Mouse (Mus musculus) liver, embryonic 13.5 days (tissue): ENCODE measurements around the gene Col11a2. TPM values are rescaled to one million over a fixed set of nuclear protein-coding genes. Genes with fewer than 3 reads are reported as not detected.
A peak's percentile ranks its signal among the peaks of the same experiment; 100 is the strongest.

Source experiments
- ATAC-seq: fragments of 200-750 bp; cut with Nextera tagmentation; 2 replicates; pipeline ENCODE4 v1.8.0; 2017; ENCODE audit warnings: low read depth, mild to moderate bottlenecking, moderate number of reproducible peaks, moderate library complexity
- DNase-seq: peaks from one replicate; pipeline ENCODE4 v3.0.0; 2022
- H3K27ac ChIP-seq: fragments of 300-500 bp; sonication (generic); 2 replicates; pipeline ENCODE4 v1.5.1; 2015; ENCODE audit warnings: moderate library complexity, mild to moderate bottlenecking, inconsistent platforms
- H3K27me3 ChIP-seq: fragments of 300-500 bp; sonication (generic); 2 replicates; pipeline ENCODE4 v1.6.1; 2015; ENCODE audit warnings: mild to moderate bottlenecking, inconsistent platforms
- H3K36me3 ChIP-seq: fragments of 300-500 bp; sonication (generic); 2 replicates; pipeline ENCODE4 v1.6.1; 2015; ENCODE audit warnings: mild to moderate bottlenecking, inconsistent platforms
- H3K4me1 ChIP-seq: fragments of 300-500 bp; sonication (generic); replicated peaks from 2 replicates; pipeline ENCODE4 v1.6.1; 2015; ENCODE audit warnings: inconsistent platforms
- H3K4me2 ChIP-seq: fragments of 300-500 bp; sonication (generic); 2 replicates; pipeline ENCODE4 v1.6.1; 2015; ENCODE audit warnings: inconsistent platforms, mild to moderate bottlenecking, moderate library complexity
- H3K4me3 ChIP-seq: fragments of 300-500 bp; sonication (generic); replicated peaks from 2 replicates; pipeline ENCODE4 v1.5.1; 2015; ENCODE audit warnings: mild to moderate bottlenecking, inconsistent platforms
- H3K9ac ChIP-seq: fragments of 300-500 bp; sonication (generic); 2 replicates; pipeline ENCODE4 v1.6.1; 2015; ENCODE audit warnings: mild to moderate bottlenecking, inconsistent platforms
- H3K9me3 ChIP-seq: fragments of 300-500 bp; sonication (generic); replicated peaks from 2 replicates; pipeline ENCODE4 v1.6.1; 2016; ENCODE audit warnings: inconsistent platforms
- WGBS: fragments of 180-500 bp; shearing (Covaris S2); methylation state at CpG from one replicate; pipeline ENCODE4 v1.1.7; 2015; ENCODE audit not compliant: insufficient replicate concordance; 5-methylcytosine and 5-hydroxymethylcytosine counted together
- polyA plus RNA-seq: library from polyadenylated mRNA; unstranded; fragments of >200 nt; fragmentation: Nextera tagmentation; extraction: Ambion mirVana; gene quantifications from 2 replicates; pipeline ENCODE4 v1.2.1, GENCODE M21; 2015

Gene Col11a2
- polyA plus RNA-seq, 1 experiment from 2014 or later: 0.54 TPM

DNA sequence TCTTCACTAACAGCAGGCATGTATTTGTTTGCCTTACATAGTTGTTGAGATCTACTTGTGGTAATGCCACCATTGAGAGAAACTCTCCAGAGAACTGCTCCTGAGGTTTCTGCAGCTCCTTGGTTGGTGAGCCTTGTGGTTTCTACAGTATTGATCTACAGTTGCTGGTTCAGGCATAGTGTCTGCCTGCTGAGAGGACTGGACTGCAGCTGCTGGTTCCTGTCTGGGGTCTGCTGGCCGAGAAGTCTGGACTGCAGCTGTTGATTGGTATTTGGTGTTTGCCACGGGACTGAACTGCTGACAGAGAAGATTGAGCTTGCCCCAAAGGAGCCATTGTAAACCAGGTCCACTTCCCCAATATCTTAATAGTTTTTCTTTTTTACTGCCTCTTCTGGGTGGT, 32.7 kb upstream of the Col11a2 start:
- 36% methylated on average over 2 of the region's 2 CpGs for WGBS
- DNase-seq (no peak), ATAC-seq (no peak)
- no peak overlapping the region for H3K4me2 ChIP-seq
- H3K36me3 ChIP-seq: no peaks in the 10 kb centered on the region
- H3K27ac ChIP-seq: no peak overlapping the region
- H3K9ac ChIP-seq: no peak overlapping the region
- H3K4me3 ChIP-seq: no peak overlapping the region
- H3K27me3 ChIP-seq: peaks cover 22% of the 10 kb centered on the region; the same call in 1 of the 2 replicates
- no peaks in the 10 kb centered on the region for H3K9me3 ChIP-seq
- H3K4me1 ChIP-seq: no peaks in the 10 kb centered on the region

DNA sequence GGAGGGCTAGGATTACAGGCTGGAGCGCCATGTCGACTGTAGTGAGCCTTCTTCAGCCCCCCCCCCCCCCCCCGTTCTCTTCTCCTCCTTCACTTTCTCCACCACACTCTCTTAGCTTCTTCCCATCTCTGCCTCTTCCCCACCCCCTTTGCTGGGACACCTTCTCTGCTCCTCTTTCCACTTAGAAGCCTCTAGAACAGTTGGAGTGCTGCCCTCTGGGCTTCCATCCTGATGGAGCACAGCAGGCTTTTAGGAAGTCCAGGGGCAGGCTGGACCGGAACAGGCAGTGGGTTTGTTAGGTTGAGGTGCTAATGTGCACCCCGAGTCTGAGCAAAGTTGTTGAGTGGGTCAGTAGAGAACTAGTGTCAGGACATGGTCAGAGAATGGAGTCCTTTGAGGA, 29.1 kb upstream of the Col11a2 start:
- Histone ChIP-seq H3K4me3 (no peak overlapping the region), H3K9me3 (no peaks in the 10 kb centered on the region; the same call in 1 of the 2 replicates), H3K9ac (no peak overlapping the region), H3K27me3 (peaks cover 17% of the 10 kb centered on the region; the same call in 1 of the 2 replicates), H3K4me1 (no peaks in the 10 kb centered on the region), H3K36me3 (peaks cover 2% of the 10 kb centered on the region; the same call in 1 of the 2 replicates), H3K27ac (no peak overlapping the region), H3K4me2 (no peak overlapping the region)
- DNase-seq: no peak
- 57% methylated on average over 5 of the region's 5 CpGs for WGBS
- no peak for ATAC-seq

DNA sequence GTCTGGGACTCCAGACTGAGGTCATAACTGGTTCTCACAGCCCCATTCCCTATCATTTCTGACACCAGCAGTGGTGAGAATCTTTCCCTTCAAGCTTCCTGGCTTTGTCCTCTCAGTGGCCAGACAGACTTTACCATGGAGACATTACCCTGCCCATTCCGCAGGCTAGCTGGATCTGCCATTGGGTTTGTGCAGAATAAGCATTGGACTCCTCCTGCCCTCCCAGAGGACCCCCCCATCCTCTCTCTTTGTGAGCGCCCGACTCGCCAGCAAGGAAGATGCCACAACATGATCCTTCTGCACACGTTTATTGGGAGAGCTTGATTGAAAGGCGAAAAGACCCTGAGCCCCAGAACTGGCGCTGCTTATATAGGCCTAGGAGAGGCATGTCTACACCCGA, 25.8 kb upstream of the Col11a2 start:
- Histone ChIP-seq H3K4me3 (no peak overlapping the region), H3K4me2 (no peak overlapping the region), H3K27ac (no peak overlapping the region), H3K9me3 (no peaks in the 10 kb centered on the region; the same call in 1 of the 2 replicates), H3K36me3 (peaks cover 2% of the 10 kb centered on the region; the same call in 1 of the 2 replicates), H3K4me1 (no peaks in the 10 kb centered on the region), H3K27me3 (peaks cover 7% of the 10 kb centered on the region; the same call in 1 of the 2 replicates), H3K9ac (no peak overlapping the region)
- WGBS: 86% methylated on average over 8 of the region's 8 CpGs
- DNase-seq (no peak), ATAC-seq (no peak)

DNA sequence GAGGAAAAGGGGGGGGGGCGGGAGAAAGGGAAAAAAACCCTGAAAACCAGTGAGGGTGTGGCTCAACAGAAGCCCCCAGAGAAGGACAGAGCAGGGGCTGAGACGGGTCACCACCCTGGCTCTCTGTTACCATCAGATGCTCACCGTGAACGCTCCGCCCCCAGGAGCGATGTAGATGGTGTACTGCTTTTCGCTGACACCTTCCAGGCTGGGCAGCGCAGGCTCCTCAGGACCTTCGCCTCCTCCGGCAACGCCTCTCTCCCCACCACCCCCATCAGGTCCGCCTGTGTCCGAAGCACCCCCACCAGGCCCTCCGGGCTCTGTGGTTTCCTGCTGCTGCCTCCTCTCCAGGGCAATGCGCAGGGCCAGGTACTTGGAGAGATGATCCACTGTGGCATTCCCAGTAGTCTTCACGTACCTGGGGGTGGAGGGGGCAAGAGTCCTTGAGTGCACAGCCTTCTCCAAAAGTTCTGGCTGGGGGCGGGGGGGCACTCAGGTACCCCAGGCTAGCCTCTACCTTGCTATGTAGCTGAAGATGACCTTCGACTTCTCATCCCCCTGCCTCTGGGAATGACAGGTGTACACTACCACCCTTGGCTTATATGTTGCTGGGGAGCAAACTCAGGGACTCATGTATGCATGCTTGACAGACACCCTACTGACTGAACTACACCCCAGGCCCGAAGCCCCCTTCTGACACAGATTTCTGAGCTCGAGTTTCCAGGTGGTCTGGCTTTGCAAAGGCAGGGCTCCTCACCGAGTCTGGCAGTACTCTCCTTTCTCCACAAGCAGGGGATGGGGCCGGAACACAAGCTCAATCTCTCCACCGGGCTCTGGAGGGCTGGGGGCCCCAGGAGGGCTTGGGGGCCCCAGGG, 17.5 kb upstream of the Col11a2 start:
- peaks cover 36% of the 10 kb centered on the region for H3K36me3 ChIP-seq
- no peak overlapping the region for H3K4me3 ChIP-seq
- peaks cover 29% of the 10 kb centered on the region for H3K4me1 ChIP-seq
- no peaks in the 10 kb centered on the region for H3K27me3 ChIP-seq
- H3K9ac ChIP-seq: no peak overlapping the region
- WGBS: 85% methylated on average over 23 of the region's 23 CpGs
- no peak overlapping the region for H3K4me2 ChIP-seq
- DNase-seq: no peak
- no peak for ATAC-seq
- H3K9me3 ChIP-seq: peaks cover 26% of the 10 kb centered on the region
- H3K27ac ChIP-seq: no peak overlapping the region

DNA sequence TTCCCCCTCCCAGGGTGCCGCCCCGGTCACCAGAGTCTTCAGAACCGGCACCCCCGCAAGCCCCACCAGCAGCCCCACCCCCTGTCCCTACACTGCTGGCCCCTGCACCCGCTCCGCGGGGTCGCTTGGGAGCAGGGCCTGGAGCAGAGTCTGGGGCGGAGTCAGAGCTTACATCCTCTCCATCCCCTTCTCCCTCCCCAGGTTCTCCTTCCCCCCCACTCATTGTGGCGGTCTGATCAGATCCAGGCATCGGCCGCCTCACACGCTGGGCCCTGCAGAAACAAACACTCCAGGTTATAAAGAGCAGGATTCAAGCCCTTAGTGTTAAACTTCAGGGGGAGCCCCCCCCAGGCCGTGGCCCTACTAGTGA, 16.8 kb upstream of the Col11a2 start:
- Histone ChIP-seq H3K27ac (no peak overlapping the region), H3K4me1 (peaks cover 35% of the 10 kb centered on the region), H3K9ac (no peak overlapping the region), H3K9me3 (peaks cover 26% of the 10 kb centered on the region), H3K27me3 (no peaks in the 10 kb centered on the region), H3K4me2 (no peak overlapping the region), H3K36me3 (peaks cover 36% of the 10 kb centered on the region), H3K4me3 (no peak overlapping the region)
- DNase-seq (no peak), ATAC-seq (no peak)
- WGBS: 84% methylated on average over 14 of the region's 14 CpGs

DNA sequence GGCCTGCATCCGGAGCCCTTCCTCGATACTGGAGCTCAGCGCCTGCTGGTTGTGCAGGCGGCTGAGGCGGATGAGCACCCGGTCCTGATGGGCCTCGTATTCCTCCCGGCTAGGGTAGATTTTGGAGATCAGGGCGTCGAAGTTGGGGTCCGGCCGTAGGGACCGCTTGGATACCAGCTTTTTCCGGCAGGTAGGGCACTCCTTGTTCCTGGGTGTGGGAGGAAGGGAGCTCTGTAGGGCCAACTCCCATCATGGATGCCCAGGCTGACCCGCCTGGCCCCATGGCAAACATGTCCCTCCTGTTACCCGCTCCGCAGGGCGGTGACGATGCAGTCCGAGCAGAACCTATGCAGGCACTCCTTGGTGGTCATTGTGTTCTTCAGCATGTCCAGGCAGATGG, 16.2 kb upstream of the Col11a2 start:
- whole genome bisulfite sequencing: 94% methylated on average over 20 of the region's 20 CpGs
- ATAC-seq (no peak), DNase-seq (no peak)
- no peak overlapping the region for H3K4me3 ChIP-seq
- no peak overlapping the region for H3K9ac ChIP-seq
- H3K27me3 ChIP-seq: no peaks in the 10 kb centered on the region
- H3K9me3 ChIP-seq: peaks cover 26% of the 10 kb centered on the region
- no peak overlapping the region for H3K27ac ChIP-seq
- H3K4me2 ChIP-seq: no peak overlapping the region
- H3K4me1 ChIP-seq: peaks cover 41% of the 10 kb centered on the region
- H3K36me3 ChIP-seq: peaks cover 36% of the 10 kb centered on the region

DNA sequence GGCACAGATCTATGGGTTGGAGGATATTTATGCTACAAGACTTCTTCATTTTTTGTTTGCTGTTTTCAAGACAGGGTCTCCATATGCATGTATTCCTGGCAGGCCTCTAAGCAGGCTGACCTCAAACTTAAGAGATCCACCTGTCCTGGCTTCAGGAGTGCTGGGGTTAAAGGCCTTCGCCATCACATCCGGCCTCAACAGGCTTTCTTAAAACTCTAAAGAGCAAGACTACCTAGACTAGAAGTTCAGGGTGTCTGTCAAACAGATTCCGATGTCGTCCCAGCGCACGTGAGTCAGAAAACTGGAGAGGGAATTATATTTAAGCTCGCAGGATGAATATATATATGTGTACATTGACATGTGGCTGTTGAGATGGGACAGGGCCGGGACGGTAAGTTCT, 15.6 kb upstream of the Col11a2 start:
- no peak for DNase-seq
- Histone ChIP-seq H3K4me1 (peaks cover 48% of the 10 kb centered on the region), H3K9ac (peak overlapping the region; percentile 87), H3K4me2 (peak overlapping the region; percentile 98), H3K27me3 (no peaks in the 10 kb centered on the region), H3K27ac (no peak overlapping the region), H3K9me3 (peaks cover 26% of the 10 kb centered on the region), H3K4me3 (peak overlapping the region; percentile 80), H3K36me3 (peaks cover 42% of the 10 kb centered on the region)
- WGBS: 67% methylated on average over 9 of the region's 9 CpGs
- no peak for ATAC-seq

DNA sequence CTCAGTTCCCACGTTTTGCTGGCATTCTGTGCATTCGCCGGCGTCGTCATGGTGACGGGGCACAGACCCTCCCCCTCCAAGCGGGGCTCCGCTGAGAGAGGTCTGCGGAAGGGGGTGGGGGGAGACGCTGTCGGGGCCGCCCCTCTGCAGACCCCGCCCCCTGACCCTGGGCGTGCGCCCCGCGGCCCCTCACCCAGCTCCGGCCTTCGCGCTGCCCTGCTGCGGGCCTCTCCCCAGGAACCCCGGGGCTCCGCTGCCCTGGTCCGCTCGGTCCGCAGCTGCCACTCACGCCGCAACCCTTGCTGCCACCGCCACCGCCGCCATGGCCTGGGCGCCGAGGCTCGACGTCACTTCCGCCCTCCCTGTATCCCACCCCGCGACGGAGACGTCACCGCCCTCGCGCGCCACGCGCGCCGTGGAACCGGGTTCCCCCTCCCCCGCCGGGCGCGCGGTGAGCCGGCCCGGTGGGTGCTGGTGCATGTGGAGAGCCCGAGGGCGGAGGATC, 14.9 kb upstream of the Col11a2 start, which contains the start of gene Ring1:
TSS of gene Ring1 (minus strand) at position 364 of the 505 bp plus-strand sequence.
- ATAC-seq (peak; percentile 37), DNase-seq (peak; percentile 71)
- Histone ChIP-seq H3K27me3 (no peaks in the 10 kb centered on the region), H3K9me3 (peaks cover 20% of the 10 kb centered on the region), H3K9ac (peak within 1 kb of the TSS; percentile 87), H3K4me2 (peak within 1 kb of the TSS; percentile 98), H3K27ac (peak within 1 kb of the TSS; percentile 83), H3K4me1 (peaks cover 55% of the 10 kb centered on the region), H3K4me3 (peak within 1 kb of the TSS; percentile 80), H3K36me3 (peaks cover 47% of the 10 kb centered on the region)
- WGBS: under 1% methylated on average over 45 of the region's 58 CpGs

DNA sequence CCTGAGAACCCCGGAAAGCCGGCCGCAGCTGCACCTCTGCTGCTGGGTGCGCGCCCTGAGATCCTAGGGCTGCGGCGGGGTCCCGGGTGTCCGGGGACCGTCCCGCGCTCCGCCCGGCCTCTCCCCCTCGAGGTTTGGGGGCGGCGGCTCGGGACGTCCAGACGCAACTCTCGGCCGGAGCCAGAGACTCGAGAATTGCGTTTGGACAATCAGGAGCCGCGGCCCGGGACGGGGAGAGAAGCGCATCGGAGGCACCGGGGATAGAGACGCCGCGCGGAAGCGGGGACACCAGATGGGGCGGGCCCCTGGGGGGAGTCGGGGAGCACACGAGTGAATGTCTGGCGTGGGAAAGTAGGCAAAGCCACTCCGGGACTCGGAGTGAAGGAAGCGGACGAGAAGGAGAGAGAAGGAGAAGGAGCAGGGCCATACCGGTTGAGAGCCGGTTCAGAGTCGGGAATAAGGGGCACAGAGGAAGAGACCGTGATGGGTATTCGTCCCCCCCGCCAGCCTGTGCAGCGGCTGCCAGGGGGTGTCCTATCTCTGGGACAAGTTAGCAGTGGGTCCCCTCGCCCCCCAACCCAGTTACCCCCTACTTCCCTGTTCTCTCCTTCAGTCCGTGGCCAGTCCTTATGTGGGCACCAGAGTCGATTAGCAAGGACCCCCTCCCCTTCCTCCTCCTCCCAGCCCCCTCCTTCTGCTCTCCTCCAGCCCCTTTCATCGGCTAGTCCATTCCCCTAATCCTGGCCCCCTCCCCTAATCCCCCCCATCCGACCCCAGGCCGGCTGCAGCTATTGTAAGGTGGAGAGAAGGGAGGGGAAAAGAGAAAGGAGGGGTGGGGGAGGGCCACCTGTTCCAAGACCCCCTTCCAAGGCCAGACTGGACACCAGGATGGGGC, 14.1 kb upstream of the Col11a2 start:
- DNase-seq: no peak

DNA sequence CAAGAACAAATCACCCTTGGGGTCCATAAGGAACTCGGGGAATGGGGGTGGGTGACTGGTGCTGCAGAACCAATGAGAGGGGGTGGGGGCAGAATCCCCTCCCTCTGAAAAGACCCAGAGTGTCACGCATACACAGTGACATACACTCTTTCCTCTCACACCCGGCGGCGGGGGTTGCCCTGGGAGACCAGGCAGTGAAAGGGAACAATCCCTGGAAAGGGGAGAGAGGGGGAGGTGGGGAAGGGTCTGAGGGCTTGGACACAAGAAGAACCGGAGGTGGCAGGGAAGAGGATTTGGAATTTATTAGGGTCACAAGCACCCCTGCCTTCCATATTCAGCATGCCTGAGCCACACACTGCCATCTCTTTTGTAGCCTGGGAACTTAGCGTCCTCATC, 13.5 kb upstream of the Col11a2 start:
- WGBS: 46% methylated on average over 7 of the region's 7 CpGs
- Histone ChIP-seq H3K4me2 (peak overlapping the region; percentile 98), H3K4me3 (peak overlapping the region; percentile 80; the same call in 1 of the 2 replicates), H3K27me3 (no peaks in the 10 kb centered on the region), H3K4me1 (peaks cover 69% of the 10 kb centered on the region), H3K9me3 (peaks cover 7% of the 10 kb centered on the region), H3K27ac (0 out of 2 replicates have a peak overlapping the region, but pooled peaks have one; percentile 1), H3K9ac (peak overlapping the region; percentile 87), H3K36me3 (peaks cover 51% of the 10 kb centered on the region)
- ATAC-seq: no peak
- no peak for DNase-seq

More for the DNA sequence above, 14.1 kb upstream of the Col11a2 start:
- Histone ChIP-seq H3K4me2 (peak overlapping the region; percentile 98), H3K9me3 (peaks cover 13% of the 10 kb centered on the region), H3K4me3 (peak overlapping the region; percentile 80), H3K9ac (peak overlapping the region; percentile 87), H3K27me3 (no peaks in the 10 kb centered on the region), H3K27ac (peak overlapping the region; percentile 83), H3K36me3 (peaks cover 52% of the 10 kb centered on the region), H3K4me1 (peaks cover 62% of the 10 kb centered on the region)
- 0 out of 2 replicates have a peak, but pooled peaks have one; percentile 1 for ATAC-seq
- 1% methylated on average over 56 of the region's 57 CpGs for WGBS

DNA sequence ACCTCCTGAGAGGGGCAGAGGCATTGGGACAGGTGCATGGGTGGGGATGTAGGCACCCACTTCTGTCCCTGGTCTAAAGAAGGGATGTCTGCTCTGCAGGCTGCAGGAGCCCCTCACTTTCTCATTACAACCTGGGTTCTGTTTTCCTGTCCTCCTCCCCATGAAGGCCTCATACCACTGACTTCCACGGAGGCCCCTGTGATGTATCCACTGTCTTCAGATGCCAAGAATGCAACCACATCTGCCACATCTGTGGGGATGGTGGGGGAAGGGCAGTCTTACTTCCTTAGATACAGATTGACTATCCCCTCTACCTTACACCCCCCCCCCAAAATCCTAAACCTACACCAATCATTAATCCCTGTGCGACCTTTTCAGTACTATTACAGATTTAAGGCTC, 13.0 kb upstream of the Col11a2 start:
- Histone ChIP-seq H3K27ac (no peak overlapping the region; the same call in 1 of the 2 replicates), H3K9ac (peak overlapping the region; percentile 87; the same call in 1 of the 2 replicates), H3K4me3 (peak overlapping the region; percentile 80; the same call in 1 of the 2 replicates), H3K4me2 (peak overlapping the region; percentile 98), H3K36me3 (peaks cover 46% of the 10 kb centered on the region), H3K4me1 (peaks cover 72% of the 10 kb centered on the region), H3K9me3 (peaks cover 3% of the 10 kb centered on the region; the same call in 1 of the 2 replicates), H3K27me3 (no peaks in the 10 kb centered on the region)
- DNase-seq: no peak
- ATAC-seq: no peak
- 39% methylated on average over 2 of the region's 2 CpGs for whole genome bisulfite sequencing
